Mouse (Mus musculus) skeletal muscle tissue, adult 2 months (tissue): ENCODE measurements around the gene Ybx1.
A peak's percentile ranks its signal among the peaks of the same experiment; 100 is the strongest.

Experiments used
- DNase-seq: peaks from one replicate; pipeline ENCODE4 v3.0.0-alpha.2; 2012; ENCODE audit warnings: low read depth, low spot score

Gene Ybx1

GRCm38 (mm10) chr4:119238661-119239060, 55.7 kb downstream of the Ybx1 start:
- no peak for DNase-seq

DNA sequence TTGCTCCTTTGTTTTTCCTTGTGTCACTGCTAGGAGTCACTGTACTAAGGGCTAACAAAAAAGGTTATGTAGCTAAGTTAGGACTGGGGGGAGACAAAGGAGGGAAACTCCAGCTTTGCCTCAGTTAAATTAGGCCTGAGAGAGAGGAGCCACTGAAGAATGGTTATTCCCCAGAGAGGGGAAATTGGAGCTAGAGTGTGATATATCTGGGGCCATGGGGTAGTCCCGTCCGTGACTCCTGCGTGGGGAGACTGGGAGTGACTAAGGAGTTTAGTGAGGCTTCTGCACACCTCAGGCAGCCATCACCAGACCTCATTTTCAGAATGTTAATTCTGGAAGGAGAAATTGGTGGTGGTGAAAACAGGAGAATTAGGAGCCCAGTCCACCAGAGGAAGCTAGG, 60.1 kb downstream of the Ybx1 start:
- DNase-seq = no peak

DNA sequence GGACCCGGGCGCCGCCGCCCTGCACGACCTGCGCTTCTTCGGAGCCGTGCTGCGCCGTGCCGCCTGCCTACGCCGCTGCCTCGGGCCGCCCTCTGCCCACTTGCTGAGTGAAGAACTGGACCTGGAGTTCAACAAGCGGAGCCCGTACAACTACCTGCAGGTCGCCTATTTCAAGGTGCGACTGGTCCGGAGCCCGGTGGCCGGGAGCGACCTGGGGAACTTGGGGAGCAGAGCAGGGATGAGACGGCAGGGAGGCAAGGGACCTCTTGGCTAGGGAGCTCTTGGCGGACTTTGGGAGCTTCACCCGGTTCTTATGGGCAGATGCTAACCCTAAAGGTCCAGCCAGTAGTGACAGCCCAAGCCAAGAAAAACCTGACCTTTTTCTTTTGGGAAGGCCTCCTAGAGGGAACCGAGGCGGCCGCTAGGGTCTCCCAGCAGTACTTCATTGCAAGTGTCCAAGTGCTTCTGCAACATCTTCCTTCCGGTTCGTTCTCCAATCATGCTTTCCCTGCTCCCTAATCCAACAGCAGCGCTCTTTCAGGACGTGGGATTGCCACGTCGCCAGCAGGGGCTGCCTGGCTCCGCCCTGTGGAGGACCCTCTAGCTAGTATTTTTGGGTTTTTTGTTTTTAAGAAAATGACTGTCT, 61.0 kb downstream of the Ybx1 start:
- DNase-seq = peak; percentile 42

- DNase-seq = peak; percentile 99
These were observed 61.8 kb downstream of the Ybx1 start, which contains the start of the genes AU022252 and P3h1 for GRCm38 (mm10) chr4:119232410-119233255. TSS of gene AU022252 (minus strand) at chr4:119232712. TSS of gene P3h1 (plus strand) at chr4:119232915.
